Mouse (Mus musculus) c-Kit-positive CD71-negative TER-119-negative erythroid progenitor cells, embryonic 14.5 days (primary cell): ENCODE measurements around the gene Cdc26.

Source experiments
- DNase-seq: peaks from one replicate; pipeline ENCODE4 v3.0.0-alpha.2; 2013; ENCODE audit warnings: low read depth

Gene Cdc26

DNA sequence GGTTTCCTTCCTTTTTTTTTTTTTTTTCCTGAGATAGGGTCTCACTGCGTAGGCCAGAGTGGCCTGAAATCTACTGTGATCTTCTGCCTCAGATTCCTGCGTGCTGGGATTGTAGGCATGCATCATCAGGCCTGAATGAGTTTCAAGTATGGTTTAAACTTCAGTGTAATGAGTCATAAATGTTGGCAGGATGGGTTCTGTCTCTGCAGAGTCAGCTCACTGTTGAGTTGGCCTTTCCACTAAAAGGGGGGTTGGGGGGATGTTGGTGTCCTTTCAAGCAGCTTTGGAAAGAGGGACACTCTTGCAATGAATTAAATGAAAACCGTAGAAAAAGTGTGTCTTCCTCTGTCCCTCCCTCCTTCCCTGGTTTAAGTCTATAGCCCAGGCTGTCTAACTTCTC lies 9.5 kb downstream of the Cdc26 start:
- no peak for DNase-seq

DNA sequence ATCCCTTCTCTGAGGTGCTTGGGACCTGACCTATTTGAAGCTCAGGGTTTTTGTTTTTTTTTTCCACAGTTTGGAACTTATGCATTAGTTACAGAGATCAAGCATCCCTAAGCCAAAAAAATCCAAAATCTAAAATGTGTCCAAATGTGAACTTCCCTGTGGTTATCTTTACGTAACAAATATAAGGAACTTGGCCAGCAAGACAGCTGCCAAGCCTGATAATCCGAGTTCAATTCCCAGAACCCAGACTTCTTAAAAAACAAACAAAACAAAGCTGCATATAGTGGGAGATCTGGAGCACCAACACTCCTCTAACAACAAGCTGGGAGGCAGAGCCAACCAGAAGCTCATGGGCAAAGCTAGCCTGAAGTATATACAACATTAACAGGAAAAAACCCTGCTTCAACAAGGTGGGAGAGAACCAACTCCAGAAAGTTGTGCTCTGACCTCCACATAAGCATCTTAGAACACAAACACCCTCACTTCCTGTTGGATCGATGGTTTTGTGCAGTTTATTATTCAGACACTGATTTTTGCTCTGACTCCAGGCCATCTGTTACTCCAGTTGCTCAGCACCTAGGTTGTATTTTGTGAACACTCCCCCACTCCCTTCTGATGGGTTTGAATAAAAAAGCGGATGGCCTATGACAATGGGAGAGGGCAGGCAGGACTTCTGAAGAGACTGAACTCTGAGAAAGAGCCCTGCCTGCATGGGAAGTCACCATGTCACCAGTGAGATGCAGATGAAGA lies 10.7 kb downstream of the Cdc26 start:
- no peak for DNase-seq

DNA sequence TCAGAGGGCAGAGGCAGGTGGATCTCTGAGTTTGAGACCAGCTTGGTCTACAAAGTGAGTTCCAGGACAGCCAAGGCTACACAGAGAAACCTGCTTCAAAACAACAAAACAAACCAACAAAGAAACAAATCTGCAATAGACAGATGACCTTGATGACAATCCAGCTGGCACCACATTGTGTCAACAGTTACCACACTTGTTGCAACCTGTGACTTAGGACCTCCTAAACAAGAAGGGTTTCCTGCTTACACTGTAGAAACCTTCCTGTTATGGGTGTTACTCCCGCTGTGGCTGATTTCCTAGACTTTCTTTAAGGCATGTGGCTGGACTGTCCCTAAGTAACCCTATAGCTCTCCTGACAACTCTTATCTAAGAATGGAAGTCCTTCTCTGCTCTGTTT lies 12.6 kb downstream of the Cdc26 start:
- no peak for DNase-seq

DNA sequence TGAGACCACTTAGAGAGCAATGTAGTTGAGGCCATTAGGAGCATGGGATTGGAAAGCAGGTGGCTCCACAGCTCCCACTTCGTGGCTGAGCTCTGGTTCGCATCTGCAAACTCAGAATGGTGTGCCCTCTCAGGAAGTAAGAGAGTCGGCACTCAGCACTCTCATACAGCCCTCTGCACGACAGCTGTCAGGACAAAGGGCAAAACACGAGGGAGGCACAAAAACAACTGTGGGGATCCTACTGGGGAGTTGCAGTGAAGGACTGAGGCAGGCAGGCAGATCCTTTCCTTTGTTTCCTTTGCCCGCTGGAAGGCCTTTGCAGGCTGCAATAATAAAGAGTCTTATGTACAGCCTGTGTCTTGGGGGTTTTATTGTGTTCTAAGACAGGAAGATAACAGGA lies 15.0 kb downstream of the Cdc26 start:
- DNase-seq, result no peak

DNA sequence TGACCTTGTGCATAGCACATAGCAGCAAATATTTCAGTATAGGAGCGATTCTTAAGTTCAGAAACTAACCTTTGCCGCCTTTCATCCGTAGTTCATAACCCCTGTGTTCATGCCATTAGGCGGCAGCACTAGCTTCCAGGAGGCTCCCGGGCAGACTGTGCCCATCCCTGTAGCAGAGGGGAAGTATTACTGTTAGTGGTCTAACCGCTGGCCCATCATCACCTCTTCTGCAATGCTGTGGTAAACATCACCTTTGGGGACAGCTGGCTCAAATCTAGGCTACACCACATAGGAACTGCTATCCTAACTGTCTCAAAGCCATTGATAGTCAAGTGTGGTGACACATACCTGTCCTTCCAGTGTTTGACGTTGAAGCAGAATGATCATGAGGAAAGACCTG lies 16.6 kb downstream of the Cdc26 start:
- no peak for DNase-seq

GRCm38 (mm10) chr4:62389592-62390512 lies 18.6 kb downstream of the Cdc26 start:
- no peak for DNase-seq

DNA sequence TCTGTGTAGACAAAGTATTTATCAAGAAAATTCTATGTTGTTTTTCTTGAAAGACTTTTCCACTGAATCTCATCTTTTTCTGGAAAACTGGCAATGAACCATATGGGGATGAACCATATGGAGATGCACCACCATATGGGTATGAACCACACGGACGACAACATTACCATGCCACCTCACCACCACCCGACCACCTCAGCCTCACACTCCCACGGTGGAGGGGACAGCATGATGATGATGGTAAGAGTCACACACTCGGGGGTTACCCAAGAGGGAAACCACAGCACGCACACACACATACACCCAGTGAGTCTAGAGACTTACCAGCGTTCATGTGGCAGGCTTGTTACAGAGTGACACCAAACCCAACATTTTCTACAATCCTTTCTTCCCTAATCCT lies 23.0 kb downstream of the Cdc26 start:
- DNase-seq, result no peak

DNA sequence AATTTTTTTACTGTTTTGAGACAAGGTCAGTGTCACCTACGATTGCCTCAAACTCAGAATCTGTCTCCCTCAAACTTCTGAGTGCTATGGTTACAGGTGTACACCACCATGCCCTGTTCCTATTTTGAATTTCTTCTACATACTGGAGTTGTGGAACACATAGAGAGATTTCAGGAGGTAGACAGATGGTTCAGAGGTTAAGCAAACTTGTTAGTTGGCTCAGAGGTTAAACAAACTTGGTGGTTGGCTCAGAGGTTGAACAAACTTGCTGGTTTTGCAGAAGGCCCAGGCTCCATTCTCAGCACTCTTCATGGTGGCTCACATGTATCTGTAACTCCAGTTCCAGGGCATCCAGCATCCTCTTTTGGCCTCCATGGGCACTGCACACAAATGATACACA lies 24.3 kb downstream of the Cdc26 start:
- no peak for DNase-seq

GRCm38 (mm10) chr4:62383752-62384151 lies 24.7 kb downstream of the Cdc26 start:
- no peak for DNase-seq

GRCm38 (mm10) chr4:62383207-62383606 lies 25.2 kb downstream of the Cdc26 start:
- DNase-seq, result no peak

DNA sequence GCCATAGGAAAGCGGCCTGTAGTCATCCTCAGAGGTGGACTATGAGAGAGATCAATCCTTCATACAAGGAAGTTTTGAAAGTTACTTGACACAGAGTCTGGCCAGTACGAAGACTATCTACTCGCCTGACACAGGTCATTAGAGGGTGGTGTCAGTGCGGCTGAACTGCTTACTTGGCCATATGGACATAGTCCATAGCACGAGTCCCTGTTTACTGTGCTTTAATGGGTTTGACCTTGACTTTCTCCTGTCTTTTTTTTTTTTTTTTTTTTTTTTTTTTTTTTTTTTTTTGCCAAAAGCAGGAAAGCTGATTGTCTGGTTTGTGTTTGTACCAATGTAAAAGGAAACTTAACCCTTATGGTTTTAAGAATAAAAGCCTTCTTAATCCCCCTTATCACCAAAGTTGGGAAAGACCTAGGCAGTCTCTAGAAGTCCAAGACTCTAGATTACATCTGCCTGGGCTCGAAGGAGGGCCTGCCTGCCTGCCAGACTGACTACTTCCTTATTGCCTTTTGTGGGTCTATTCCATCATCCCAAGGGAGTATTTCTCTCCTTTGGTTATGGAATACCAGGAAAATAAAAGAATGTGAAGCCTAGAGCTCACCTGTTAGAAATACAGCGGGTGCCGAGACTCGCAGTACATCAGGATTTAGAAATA lies 28.6 kb downstream of the Cdc26 start:
- DNase-seq, result no peak

- DNase-seq, result no peak
Observed at GRCm38 (mm10) chr4:62376123-62376522, 32.3 kb downstream of the Cdc26 start.

DNA sequence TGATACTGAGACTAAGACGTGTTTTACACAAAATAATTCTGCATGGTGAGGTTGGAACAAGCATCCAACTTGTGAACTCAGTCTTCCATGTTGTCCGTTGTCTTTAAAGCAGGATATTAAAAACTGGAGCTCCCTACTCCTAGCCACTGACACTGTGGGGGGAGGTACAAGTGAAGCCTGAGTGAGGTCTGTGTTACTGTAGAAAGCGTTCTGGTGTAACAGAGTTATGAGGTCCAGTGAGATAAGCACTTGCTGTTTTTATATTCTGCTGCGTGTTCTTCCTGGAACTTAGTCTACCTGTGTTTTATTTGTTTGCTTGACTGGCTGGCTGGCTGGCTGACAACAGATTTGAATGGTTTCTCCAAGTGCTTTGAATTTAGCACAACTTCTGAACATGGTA lies 34.1 kb downstream of the Cdc26 start:
- DNase-seq, result no peak

DNA sequence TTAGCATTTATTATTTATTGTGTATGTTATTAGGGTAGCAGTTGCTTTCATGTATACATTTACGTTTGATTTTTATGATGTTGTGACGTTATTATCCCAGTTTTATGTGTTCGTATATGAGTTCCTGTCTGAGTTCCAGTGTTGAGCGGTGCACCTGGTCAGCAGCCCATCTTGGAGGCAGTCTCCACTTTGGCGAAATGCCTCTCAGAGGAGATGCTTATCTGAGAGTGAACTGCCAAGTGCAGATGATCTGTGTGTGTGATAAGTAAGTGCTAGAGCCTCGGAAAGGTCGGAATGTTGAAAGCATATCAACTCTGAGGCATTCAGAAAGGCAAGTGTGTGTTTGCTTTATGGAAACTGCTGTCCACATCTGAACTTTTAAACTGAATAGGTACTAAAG lies 34.8 kb downstream of the Cdc26 start:
- no peak for DNase-seq

DNA sequence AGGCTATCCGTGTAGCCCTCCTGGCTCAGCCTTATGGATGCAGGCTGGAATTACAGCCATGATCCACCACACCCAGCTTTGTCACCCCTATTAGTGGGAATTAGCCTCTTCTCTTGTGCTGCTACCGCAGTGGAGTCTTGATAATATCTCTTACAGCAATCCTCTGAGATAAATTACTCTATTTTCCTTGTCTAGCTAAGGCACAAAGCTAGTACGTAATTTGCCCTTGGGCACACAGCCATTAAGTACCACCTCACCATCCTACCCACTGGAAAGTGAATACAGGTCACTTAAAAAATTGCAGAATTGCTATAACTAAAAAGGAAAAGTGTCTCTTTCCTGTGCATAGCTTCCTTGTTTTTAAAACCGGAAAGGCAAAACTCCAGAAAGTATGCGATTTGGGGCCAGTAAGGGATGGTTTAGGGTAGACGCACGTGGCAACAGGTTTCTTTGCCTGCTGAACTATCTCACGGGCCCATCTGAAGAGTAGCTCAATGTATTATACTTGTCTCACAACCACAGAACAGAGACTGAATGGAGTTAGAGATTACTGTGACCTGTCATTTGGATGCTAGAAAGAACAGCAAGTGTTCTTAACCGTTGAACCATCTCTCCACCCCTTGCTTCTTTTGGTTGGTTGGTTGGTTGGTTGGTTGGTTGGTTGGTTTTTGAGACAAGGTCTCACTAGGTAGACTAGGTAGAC lies 35.5 kb downstream of the Cdc26 start:
- no peak for DNase-seq

GRCm38 (mm10) chr4:62372410-62372809 lies 36.0 kb downstream of the Cdc26 start:
- no peak for DNase-seq

GRCm38 (mm10) chr4:62369091-62369490 lies 39.4 kb downstream of the Cdc26 start:
- no peak for DNase-seq

GRCm38 (mm10) chr4:62367586-62367985 lies 40.9 kb downstream of the Cdc26 start:
- no peak for DNase-seq

DNA sequence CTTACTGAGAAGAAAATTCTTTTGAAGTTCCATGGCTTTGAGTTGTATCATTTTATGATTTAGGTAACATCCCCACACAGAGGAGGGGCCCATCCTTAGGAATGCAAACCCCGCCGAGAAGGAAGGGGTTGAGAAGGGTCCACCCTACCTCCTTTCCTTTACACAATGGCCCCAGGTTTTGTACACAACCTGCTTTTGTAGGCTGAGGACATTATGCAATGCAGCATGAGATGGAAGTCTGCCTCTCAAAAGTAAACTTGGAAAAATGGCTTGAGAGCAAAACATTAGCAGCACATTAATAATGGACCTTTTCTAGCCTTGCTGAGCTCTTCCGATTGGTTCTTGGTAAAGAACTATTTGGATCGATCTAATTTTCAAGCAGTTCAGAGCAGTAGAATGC lies 42.2 kb downstream of the Cdc26 start:
- DNase-seq, result no peak

DNA sequence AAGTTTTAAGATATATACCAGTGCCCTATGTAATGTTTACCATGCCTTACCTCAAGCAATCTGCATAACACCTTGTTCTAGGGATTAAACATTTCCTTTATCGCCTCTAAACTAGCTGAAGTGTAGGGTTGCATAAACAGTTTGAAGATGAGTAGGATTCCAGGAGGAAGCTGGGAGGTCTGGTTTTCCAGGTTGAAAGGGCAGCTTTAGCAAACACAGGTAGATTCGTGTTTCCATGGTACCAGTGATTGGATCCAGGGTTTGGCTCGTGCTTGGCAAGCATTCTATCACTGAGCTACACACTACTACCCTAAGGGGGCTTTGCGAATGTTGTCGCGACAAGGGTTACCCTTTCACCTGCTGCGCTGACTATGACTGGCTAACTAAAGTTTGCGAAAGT lies 44.1 kb downstream of the Cdc26 start:
- no peak for DNase-seq

DNA sequence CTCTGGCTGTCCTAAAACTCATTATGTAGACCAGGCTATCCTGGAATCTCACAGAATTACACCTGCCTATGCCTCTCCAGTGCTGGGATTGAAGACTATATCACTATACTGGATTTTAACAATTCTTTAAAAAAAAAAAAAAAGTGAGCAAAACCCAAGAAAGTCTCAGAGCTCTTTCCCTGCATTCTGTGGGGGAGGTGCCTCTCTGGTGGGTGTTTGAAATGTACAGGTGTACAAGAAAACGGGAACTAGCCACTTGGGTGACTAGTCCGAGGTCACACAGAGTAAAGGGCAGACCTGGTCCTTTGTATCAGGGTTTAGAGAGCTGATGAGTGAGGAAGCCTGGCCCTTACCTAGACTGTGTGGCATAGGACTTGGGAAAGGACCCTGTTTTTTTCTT lies 46.0 kb downstream of the Cdc26 start:
- no peak for DNase-seq

DNA sequence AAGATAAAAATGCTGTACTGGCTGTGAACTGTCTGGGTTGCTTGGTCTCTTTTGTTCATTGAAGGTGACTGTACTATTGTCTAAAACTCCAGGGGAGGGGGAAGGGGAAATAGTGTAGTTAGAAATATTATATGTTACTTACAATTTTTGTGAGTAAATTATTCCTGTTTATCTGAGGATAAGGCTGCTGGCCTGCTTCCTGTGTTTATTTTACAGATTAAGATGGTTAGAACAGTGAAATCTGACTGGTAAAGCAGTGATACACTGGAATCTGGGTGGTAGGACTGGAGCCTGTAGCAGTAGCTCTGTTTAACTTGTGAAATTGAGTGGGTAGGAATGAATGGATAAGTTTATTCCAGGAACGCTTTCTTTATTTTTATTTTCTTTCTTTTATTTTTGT lies 46.4 kb downstream of the Cdc26 start:
- no peak for DNase-seq
